Mouse (Mus musculus): ENCODE data around the gene Emc8. TPM values are rescaled to one million over a fixed set of nuclear protein-coding genes. Genes with fewer than 3 reads are reported as not detected.

Emc8 gene
- polyA plus RNA-seq, 1 experiment from 2014 or later = 113 TPM

GRCm38 (mm10) chr8:120619235-120620180, 48.9 kb downstream of the Emc8 start:
- Histone ChIP-seq H3K36me3 (replicated peaks; ENCODE audit: control insufficient read depth, insufficient read depth) (no peaks in the 10 kb centered on the region), H3K4me1 (replicated peaks; ENCODE audit: control insufficient read depth, insufficient read depth, low read length) (peaks cover 15% of the 10 kb centered on the region), H3K27me3 (ENCODE audit: control insufficient read depth, insufficient read depth, low read length) (no peaks in the 10 kb centered on the region), H3K27ac (no peak overlapping the region), H3K9ac (no peak overlapping the region), H3K9me3 (ENCODE audit: control insufficient read depth, low read length) (no peaks in the 10 kb centered on the region), H3K4me3 (replicated peaks; ENCODE audit: low read length) (no peak overlapping the region), H3K4me2 (replicated peaks) (no peak overlapping the region)
- DNase-seq (ENCODE audit: low spot score) = no peak
- WGBS = 71% methylated on average over 11 of the region's 11 CpGs
- no peak for ATAC-seq (ENCODE audit: low FRiP score)

- peak; percentile 32 for ATAC-seq (ENCODE audit: low FRiP score)
- under 1% methylated on average over 6 of the region's 6 CpGs for WGBS
- peak overlapping the region; percentile 57; the same call in 1 of the 2 replicates for H3K9ac ChIP-seq
These were observed 50.3 kb downstream of the Emc8 start for GRCm38 (mm10) chr8:120618110-120618509.

DNA sequence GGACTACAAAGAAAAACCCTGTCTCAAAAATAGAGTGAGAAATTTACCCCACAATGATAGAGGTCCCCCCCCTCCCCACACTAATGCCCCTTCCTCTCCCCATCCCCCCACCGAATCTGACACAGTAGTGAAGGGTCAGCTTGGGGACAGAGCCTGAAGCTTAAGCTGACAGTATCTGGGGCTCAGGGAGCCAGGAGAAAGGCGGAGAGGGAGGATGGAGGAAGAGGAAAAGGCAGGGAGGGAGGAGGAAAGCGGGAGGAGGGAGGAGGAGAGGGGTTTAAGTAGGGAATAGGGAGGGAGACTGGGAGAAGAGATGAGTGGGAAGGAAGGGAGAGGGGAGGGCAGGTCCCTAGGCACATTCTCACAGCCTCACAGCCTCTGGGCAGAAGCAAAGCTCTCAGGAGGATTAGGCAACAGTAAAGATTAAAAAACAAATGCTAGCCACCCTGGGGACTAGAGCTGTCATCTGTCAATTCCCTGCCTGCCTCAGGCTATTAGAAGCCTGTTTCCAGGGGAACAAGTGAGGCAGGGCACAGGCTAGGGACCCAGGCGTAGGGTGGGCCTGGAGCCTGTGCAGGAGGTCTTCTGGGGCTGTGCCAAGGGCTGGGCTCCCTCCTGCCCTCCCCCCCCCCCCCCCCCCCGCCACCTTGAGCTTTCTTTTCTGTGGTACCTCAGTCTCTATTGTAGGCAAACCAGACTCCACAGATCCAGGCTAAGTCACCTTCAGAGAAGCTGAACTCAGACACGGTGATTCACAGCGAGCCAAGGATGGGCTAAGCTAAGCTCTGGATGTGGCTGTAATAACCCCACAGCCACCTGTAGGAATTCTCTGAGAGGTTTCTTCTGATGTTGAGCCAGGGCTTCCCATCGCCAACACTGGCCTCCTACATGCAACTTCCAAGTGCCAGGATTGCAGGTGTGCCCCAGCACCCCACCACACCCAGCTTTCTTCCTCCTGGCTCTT, 51.4 kb downstream of the Emc8 start:
- Histone ChIP-seq H3K9ac (no peak overlapping the region), H3K27ac (peak overlapping the region; percentile 39; the same call in 1 of the 2 replicates), H3K4me2 (replicated peaks) (no peak overlapping the region), H3K4me1 (replicated peaks; ENCODE audit: control insufficient read depth, insufficient read depth, low read length) (peaks cover 15% of the 10 kb centered on the region), H3K27me3 (ENCODE audit: control insufficient read depth, insufficient read depth, low read length) (no peaks in the 10 kb centered on the region), H3K36me3 (replicated peaks; ENCODE audit: control insufficient read depth, insufficient read depth) (no peaks in the 10 kb centered on the region), H3K4me3 (replicated peaks; ENCODE audit: low read length) (no peak overlapping the region), H3K9me3 (ENCODE audit: control insufficient read depth, low read length) (no peaks in the 10 kb centered on the region)
- DNase-seq (ENCODE audit: low spot score) = peak; percentile 67
- peak; percentile 67 for ATAC-seq (ENCODE audit: low FRiP score)
- WGBS = 16% methylated on average over 7 of the region's 8 CpGs

More at GRCm38 (mm10) chr8:120618110-120618509, 50.3 kb downstream of the Emc8 start:
- Histone ChIP-seq H3K36me3 (replicated peaks; ENCODE audit: control insufficient read depth, insufficient read depth) (no peaks in the 10 kb centered on the region), H3K27me3 (ENCODE audit: control insufficient read depth, insufficient read depth, low read length) (no peaks in the 10 kb centered on the region), H3K9me3 (ENCODE audit: control insufficient read depth, low read length) (no peaks in the 10 kb centered on the region), H3K4me3 (replicated peaks; ENCODE audit: low read length) (no peak overlapping the region), H3K4me2 (replicated peaks) (0 out of 2 replicates have a peak overlapping the region, but pooled peaks have one; percentile 3), H3K27ac (peak overlapping the region; percentile 63), H3K4me1 (replicated peaks; ENCODE audit: control insufficient read depth, insufficient read depth, low read length) (peaks cover 15% of the 10 kb centered on the region)
- DNase-seq (ENCODE audit: low spot score) = peak; percentile 89

GRCm38 (mm10) chr8:120614491-120614890, 53.9 kb downstream of the Emc8 start:
- peaks cover 15% of the 10 kb centered on the region for H3K4me1 ChIP-seq (replicated peaks; ENCODE audit: control insufficient read depth, insufficient read depth, low read length)

DNA sequence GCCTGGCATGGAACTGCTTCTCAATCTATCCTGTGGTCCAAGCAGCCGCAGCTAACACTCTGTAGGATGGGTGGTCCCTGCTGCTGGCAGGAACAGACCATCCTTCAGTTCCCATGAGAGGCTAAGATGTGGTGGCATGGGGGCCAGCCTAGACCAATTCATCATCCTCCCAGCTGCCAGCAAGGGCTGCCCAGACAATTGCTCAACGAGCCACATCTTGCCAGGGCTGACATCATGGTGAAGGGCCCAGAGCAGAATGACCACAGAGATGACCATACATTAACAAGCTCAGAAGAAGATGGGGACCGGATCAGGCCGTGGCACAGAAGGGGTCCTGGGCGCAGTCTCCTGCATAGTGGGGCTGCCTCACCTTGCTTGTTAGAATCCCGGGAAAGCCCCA, 57.5 kb downstream of the Emc8 start:
- Histone ChIP-seq H3K36me3 (replicated peaks; ENCODE audit: control insufficient read depth, insufficient read depth) (no peaks in the 10 kb centered on the region), H3K4me1 (replicated peaks; ENCODE audit: control insufficient read depth, insufficient read depth, low read length) (no peaks in the 10 kb centered on the region), H3K4me2 (replicated peaks) (no peak overlapping the region), H3K9me3 (ENCODE audit: control insufficient read depth, low read length) (no peaks in the 10 kb centered on the region), H3K27ac (no peak overlapping the region), H3K9ac (no peak overlapping the region), H3K27me3 (ENCODE audit: control insufficient read depth, insufficient read depth, low read length) (no peaks in the 10 kb centered on the region), H3K4me3 (replicated peaks; ENCODE audit: low read length) (no peak overlapping the region)
- no peak for DNase-seq (ENCODE audit: low spot score)
- 82% methylated on average over 6 of the region's 6 CpGs for WGBS
- ATAC-seq (ENCODE audit: low FRiP score) = no peak

More at GRCm38 (mm10) chr8:120614491-120614890, 53.9 kb downstream of the Emc8 start:
- no peak for DNase-seq (ENCODE audit: low spot score)
- WGBS = 93% methylated on average over 3 of the region's 3 CpGs
- Histone ChIP-seq H3K4me2 (replicated peaks) (no peak overlapping the region), H3K9ac (no peak overlapping the region), H3K27me3 (ENCODE audit: control insufficient read depth, insufficient read depth, low read length) (no peaks in the 10 kb centered on the region), H3K9me3 (ENCODE audit: control insufficient read depth, low read length) (no peaks in the 10 kb centered on the region), H3K27ac (no peak overlapping the region), H3K4me3 (replicated peaks; ENCODE audit: low read length) (no peak overlapping the region), H3K36me3 (replicated peaks; ENCODE audit: control insufficient read depth, insufficient read depth) (no peaks in the 10 kb centered on the region)
- no peak for ATAC-seq (ENCODE audit: low FRiP score)

DNA sequence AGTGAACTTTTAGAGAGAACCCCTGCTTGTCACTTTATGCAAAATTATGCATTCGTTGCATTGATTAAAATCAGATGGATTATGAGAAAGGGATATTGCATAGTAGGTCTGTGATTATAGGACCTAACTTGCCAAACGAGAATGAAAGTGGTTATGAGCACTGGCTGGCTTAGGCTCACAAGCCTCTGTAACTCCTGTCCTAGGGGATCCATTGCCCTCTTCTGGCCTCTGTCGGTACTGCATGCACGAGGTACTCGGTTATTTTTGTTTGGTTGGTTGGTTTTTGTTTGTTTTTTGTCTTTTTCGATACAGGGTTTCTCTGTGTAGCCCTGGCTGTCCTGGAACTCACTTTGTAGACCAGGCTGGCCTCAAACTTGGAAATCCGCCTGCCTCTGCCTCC, 60.5 kb downstream of the Emc8 start:
- H3K4me1 ChIP-seq (replicated peaks; ENCODE audit: control insufficient read depth, insufficient read depth, low read length) = no peaks in the 10 kb centered on the region; the same call in 1 of the 2 replicates
- ATAC-seq (ENCODE audit: low FRiP score) = no peak
- no peaks in the 10 kb centered on the region for H3K36me3 ChIP-seq (replicated peaks; ENCODE audit: control insufficient read depth, insufficient read depth)
- H3K9me3 ChIP-seq (ENCODE audit: control insufficient read depth, low read length) = no peaks in the 10 kb centered on the region
- H3K27me3 ChIP-seq (ENCODE audit: control insufficient read depth, insufficient read depth, low read length) = no peaks in the 10 kb centered on the region
- DNase-seq (ENCODE audit: low spot score) = peak; percentile 82
- H3K9ac ChIP-seq = no peak overlapping the region
- WGBS = 16% methylated on average over 7 of the region's 7 CpGs
- H3K27ac ChIP-seq = no peak overlapping the region
- H3K4me2 ChIP-seq (replicated peaks) = no peak overlapping the region
- no peak overlapping the region for H3K4me3 ChIP-seq (replicated peaks; ENCODE audit: low read length)

DNA sequence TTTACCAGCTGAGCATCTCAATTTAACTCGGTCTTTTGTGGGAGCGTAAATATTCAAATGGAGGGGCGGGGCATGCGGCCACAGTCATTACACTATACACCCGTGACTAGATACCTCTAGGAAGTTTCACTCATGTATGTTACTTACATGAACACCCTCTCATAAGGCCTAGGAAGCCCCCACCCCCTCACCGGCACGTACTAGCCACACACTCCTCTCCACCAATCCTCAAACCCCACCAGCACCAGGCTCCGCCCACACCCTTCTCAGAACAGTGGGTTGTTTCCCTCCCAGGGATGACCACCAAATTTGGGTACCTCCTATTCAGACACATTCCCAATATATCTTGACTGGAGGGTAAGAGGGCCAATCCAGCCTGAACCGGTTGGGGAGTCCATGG, 60.9 kb downstream of the Emc8 start:
- ATAC-seq (ENCODE audit: low FRiP score) (no peak), DNase-seq (ENCODE audit: low spot score) (no peak)
- H3K4me1 ChIP-seq (replicated peaks; ENCODE audit: control insufficient read depth, insufficient read depth, low read length) = no peaks in the 10 kb centered on the region; the same call in 1 of the 2 replicates
- H3K9me3 ChIP-seq (ENCODE audit: control insufficient read depth, low read length) = no peaks in the 10 kb centered on the region
- H3K9ac ChIP-seq = no peak overlapping the region
- H3K4me3 ChIP-seq (replicated peaks; ENCODE audit: low read length) = no peak overlapping the region
- H3K27me3 ChIP-seq (ENCODE audit: control insufficient read depth, insufficient read depth, low read length) = no peaks in the 10 kb centered on the region
- no peak overlapping the region for H3K27ac ChIP-seq
- H3K4me2 ChIP-seq (replicated peaks) = no peak overlapping the region
- WGBS = 80% methylated on average over 9 of the region's 9 CpGs
- H3K36me3 ChIP-seq (replicated peaks; ENCODE audit: control insufficient read depth, insufficient read depth) = no peaks in the 10 kb centered on the region

All from hindbrain, embryonic 14.5 days (tissue).